Mouse (Mus musculus) spleen, adult 12 weeks (tissue): ENCODE measurements around the gene Hcfc2.

Experiments
- DNase-seq: peaks from one replicate; pipeline ENCODE4 v3.0.0; 2022; ENCODE audit warnings: low spot score

Gene Hcfc2

DNA sequence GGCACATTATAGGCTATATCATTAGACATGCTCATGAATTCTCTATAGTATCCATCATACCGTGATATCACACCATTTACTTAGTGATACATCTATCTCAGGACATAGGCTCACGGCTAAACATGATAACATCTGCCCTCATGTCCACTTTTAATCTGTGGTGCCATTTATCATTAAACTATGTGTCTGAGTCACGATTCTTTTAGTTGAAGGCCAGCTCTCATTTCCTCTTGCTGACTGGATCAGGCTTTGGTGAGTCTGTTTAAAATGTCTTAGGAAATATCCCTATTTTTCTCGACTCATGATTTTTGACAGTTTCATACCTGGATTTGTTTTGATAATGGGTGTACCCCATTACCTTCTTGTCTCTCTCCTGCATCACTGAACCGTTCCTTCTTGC is at the start of gene Hcfc2:
Gene Hcfc2, plus strand, starts transcription at position 205 of the 400 bp plus-strand sequence.
- no peak for DNase-seq

DNA sequence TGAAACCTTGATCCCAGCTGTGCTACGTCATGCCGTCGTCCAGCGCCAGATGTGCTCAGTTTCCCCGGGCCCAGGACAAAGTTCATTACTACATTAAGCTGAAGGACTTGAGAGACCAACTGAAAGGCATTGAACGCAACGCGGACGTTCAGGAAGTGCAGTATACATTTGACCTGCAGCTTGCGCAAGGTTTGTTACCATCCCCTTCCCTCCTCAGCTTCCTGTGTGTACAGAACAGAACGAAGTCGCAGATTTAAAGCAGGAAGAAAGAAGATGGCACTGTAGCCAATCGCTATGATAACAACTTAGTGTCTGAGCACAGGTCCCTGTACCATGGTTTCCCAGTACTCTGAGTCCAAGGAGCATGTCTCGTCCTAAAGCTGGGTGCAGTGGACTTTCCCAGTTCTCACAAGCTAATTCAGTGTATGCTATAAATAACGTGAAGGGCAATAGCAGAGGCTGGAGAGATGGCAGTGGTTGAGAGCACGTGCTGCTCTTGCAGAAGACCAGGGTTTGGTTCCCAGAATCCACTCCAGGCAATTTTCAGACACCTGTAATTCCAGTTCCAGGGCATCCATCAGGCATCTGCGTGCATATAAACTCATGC is 48.7 kb upstream of the Hcfc2 start:
- no peak for DNase-seq

DNA sequence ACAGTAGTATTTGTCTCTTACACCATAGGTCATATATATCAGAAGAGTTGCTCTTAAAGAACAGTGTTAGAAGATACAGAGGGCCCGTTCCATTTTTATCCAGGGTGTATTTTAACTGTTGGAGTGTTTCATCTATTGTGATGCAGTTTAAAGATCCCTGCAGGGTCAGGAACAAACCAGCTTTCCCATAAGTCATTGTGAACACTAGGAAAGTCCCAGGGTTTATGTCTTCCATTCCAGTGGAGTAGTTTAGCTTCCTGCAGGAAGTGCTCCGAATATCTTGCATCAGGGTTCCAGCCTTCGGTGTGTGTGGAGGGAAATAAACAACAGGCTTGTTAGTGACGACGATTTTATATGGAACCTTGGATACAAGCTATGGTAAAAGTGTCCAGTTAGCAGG is 44.7 kb upstream of the Hcfc2 start:
- no peak for DNase-seq

DNA sequence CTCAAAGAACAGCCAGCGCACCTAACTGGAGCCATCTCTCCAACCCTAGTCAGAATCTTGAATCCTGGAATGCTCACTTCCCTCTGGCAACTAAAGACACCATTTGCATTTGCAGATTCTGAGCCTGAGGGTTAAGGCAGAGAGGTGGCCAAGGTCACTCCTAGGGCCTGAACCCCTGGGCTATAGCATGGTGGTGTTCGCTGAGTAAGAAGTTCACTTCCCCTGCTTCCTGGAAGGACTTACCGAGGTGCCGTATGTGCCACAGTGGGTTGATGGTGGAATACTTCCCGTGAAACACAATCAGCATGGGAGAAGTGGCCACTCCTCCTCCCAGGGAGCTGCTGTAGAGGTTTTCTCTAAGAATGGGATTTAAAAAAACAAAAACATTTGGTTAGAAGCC is 43.3 kb upstream of the Hcfc2 start:
- DNase-seq: no peak

DNA sequence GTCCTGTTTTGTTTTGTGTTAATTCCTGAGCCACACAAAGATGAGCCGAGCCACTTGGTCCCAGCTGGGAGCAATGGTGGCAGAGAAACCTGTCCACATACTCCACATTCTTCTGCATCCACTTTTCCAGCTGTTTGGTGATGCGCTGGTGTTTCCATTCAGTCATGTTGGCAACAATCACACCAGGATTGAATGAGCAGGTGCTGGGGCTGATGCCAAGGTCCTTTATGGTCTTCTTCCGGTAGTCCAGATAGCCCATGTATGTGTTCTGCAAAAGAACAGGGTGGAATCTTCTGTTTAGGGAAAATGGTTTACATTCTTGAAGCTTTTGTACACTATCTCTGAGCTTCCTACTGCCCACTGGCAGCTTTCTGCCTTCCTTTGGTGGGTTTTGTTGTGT is 41.4 kb upstream of the Hcfc2 start:
- DNase-seq: no peak

DNA sequence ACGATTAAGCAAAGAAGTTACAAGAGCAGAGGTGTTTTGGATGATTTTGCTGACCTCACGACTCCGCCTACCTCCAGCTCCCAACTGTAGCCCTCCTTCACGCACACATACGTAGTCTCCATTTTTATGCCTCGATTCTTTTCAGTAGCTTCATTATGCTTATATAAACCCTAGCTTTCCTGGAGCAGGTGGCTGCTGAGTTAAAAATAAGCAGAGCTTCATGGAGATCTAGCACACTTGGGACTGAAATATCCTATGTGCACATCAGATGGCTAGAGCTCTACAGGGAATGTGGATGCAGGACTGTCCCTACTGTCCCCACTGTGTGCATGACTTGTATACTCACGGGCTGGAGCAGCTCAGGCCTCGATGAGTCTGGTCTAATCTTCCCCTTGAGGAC is 34.1 kb upstream of the Hcfc2 start:
- DNase-seq: no peak

DNA sequence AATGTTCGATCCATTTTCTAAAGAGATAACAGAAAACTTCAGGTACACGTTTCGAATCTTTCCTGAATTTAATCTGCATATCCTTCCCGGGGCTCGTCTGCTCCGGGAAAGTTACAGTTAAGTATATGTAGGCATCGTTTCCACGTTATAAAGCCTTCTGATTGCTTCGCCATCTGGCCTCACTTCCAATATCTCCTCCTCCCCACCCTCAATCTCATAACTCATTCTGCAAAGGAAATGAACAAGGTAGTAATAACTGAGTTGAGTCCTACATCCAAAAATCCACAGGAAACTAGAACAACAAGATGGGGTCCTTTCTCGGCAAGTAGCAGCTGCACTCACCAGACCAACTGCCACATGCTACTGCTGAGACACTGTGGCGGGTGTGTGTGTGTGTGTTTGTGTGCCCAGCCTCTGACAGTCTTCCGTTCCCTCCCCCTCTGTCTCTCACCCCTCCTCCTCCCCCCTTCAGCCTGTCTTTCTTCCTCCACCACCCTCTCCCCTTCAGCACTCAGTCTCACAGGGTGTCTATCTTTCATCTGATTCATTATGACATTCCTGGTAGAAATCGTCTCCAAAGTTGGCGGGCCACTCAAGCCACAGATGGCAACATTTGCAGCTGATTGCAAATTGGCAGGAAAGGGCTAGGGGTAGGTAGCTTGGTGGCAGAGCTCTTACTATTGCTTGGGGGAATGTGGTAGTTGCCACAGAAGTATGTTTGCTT is 33.5 kb upstream of the Hcfc2 start:
- no peak for DNase-seq

DNA sequence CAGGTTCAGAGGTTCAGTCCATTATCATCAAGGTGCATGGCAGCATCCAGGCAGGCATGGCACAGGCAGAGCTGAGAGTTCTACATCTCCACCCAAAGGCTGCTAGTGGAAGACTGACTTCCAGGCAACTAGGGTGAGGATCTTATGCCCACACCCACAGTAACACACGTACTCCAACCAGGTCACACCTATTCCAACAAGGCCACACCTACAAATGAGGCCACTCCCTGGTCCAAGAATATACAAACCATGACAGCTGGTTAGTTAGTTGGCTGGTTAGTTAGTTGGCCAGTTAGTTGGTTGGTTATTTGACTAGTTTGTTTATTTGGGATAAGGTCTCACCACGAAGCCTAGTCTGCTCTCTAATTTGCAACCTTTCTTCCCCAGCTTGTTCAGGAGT is 32.7 kb upstream of the Hcfc2 start:
- no peak for DNase-seq

DNA sequence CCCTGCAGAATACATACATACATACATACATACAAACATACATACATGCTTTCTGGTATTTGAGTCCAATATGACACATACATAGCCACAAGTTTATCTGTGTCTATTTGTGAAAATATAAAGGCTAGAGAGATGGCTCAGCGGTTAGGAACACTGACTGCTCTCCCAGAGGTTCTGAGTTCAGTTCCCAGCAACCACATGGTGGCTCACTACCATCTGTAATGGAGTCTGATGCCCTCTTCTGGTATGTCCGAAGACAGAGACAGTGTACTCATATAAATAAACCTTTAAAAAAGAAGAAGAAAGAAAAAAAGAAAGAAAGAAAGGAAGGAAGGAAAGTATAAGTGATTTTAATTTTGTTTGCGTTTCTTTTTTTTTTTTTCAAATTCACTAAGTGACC is 30.0 kb upstream of the Hcfc2 start:
- DNase-seq: no peak

DNA sequence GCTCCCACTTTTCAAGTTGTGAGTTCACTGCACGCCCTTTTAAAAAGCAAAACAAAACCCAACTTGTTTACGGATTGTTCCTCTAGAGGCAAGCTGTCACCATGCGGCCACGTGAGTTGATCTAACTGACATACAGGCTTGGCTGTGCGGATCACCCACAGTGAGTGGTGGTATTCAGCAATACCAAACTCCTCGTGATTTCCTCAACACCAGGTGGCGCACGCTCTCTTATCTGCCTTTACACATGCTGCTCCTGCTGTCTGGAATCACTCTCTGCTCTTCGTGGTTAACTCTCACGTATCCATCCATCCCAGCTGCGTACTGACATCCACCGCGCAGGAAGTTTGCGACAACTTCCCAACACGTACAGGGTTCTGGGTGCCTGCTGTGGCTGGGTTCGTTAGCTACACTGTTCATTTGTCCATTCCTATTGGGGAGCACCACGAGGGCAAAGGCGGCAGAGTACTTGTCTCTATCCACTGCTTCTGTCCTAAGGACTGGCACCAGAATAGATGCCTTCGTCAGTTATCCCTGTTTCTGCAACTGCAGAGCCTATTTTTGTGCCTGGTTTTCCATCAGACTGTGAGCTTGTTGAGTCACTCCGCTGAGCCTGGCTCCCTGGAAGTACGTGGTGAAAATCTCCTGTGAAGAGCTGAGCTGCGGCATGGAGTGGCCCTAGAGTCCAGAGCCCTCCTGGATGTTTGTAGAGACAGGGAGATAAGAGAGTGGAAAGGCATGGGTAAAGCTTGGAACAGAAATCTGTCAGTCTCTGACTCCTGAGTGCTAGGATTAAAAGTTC is 29.3 kb upstream of the Hcfc2 start:
- peak; percentile 58 for DNase-seq

DNA sequence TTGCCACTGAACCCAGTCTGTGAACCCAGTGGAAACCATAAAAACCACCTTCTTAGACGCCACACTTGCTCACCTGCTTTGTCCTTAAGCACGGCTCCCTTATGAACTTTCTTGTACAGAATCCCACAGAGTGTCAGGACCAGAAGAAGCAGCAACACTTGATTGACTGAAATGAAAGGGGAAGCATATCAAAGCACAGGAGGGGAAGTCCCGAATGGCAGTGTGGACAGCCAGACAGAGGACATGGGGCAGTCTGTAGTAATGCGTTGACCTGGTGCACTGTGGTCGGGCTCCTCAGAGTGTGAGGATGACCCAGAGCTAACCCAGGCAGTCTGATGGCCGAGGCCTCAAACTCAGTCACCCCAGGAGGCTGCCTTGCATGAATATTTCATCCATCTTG is 25.8 kb upstream of the Hcfc2 start:
- DNase-seq: no peak

DNA sequence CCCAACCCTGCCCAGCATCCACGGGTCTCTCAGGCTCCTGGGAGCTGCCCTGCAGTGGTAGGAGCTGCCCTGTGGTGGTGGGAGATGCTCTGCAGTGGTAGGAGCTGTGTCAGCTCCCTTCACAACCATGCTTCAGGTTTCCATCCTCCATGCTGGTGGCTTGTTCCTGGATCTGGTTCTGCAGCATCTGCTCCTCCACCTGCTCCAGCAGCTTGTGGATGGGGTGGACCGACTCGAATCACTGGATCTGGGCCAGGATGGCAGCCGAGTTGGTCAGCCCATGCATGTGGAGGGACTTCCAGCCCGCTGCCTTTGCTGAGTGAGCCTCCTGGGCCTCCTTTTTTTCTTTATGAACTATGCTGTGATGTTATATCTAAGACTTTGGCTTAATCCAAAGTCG is 19.0 kb upstream of the Hcfc2 start:
- DNase-seq: no peak

DNA sequence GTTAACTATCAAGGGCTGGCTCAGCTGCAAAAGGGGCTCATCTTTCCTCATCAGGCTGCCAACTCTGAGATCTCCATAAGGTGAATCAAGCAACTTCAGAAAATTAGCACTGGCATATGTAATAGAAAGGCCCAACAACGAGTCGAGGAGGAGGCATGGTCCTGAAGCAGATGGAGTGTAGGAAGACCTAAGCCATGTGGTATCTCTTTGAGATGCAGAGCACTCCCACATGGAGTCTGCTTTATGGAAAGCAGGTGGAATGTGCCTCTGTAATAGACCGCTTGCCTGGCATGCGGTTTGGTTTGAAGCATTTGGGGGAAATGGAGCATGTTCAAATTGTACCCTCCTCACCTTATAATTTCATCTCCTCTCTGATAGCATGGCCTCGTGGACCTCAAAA is 15.2 kb upstream of the Hcfc2 start:
- no peak for DNase-seq

DNA sequence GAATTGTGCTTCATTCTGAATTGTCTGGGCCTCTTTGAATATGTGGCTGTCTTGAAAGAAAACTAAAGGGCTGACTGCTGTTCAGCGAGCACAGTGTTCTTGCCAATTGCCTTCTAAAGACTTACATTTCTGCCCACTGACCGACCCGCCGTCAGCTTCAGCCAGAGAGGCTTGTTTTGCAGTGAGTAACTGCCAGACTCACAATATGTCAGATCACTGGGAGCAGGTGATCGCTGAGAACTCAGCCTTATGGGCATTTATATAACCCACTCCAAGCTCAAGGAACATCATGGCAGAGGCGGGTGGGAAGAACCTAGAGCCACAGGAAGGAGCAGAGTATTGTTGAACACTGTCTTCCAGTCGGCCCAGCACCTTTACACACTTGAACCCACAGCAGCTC is 14.3 kb upstream of the Hcfc2 start:
- DNase-seq: no peak

DNA sequence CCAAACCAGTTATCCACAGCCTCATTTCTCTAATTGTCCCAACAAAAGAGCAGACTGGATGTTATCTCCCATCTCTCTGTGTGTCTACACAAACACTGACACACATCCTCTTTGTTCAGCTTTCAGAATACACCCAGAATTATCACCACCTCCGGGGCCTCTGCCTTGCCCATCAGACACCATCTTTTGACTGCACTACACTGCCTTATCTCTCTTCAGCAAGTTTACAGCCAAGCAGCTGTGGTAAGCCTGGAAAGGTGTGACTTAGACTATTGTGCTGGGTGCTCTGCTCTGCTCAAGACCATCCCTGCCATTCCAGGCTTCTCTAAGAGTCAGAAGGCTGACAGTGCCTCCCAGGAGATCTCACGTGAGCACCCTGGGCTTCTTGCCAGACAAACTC is 10.5 kb upstream of the Hcfc2 start:
- no peak for DNase-seq

DNA sequence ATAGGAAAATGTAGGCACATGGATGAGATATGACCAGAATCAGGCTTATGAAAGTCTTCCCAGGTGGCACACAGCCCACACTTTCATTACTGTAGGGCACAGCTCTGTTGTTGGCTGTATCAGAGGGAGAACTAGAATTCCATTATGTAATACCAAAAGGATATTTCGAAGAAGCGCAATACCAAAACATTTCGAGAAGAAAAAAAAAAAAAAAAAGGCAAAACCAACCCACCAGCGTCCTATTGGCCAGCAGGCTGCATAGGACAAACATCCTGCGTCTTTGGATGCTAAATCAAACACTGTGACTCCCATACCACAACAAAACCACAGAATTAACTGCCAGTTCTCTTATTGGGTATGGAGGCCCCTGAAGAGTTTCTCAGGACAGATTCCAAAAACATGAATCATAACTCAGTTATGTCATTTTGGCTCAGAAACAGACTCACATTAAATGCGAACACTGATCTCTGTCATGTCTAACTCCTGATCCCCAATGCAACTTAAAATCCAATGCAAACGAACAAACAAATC is 6.2 kb upstream of the Hcfc2 start:
- DNase-seq: no peak

DNA sequence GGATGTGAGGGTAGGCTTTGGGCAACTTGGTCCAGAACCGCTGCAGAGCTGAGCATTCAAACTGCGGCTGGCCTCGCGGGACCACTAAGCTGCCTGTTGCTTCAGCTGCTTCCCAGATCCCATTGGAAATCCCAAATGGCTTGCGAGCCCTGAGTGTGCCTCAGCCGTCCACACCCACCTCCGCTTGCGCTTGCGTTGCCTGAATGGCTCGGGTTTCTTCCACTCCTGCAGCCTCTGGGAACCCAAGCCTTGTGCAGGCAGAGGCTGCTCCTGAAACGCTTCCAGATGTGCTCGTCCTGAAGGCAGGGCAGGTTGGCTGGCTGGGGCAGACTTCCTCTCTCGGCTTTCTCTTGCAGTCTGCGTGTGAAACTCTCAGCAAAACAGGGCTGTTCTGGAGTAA is 5.5 kb upstream of the Hcfc2 start, which contains the start of gene Glt8d2:
Gene Glt8d2, minus strand, starts transcription at position 157 of the 400 bp plus-strand sequence.
- no peak for DNase-seq

DNA sequence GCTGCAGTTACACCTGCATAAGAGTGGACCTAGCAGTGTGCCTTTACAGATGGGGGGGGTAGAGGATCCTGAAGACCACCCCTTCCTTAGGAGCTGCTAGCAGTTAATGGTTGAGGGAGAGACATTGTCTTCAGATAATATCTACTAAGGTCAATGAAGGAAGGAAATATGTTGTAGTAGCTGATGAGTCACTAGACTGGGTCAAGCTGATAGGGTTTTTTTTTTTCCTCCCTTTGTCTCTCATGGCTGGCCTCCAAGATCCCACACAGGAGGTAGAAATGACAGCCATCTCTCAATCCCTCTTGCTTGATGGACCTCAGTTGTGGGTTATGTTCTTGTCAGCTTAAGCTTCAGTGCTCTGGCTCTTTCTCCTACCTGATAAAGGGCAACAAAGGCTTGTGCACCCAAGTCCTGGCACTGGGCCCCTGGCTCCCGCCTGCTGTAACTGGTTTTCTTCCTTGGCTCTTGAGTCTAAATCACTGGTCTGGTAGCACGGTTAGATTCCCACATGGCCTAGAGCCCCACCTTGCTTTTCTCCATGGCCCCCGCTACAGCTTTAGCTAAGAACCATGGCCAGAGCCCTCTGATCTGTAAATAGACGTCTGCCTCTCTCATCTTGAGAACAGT is 606 bp downstream of the Hcfc2 start:
- no peak for DNase-seq

DNA sequence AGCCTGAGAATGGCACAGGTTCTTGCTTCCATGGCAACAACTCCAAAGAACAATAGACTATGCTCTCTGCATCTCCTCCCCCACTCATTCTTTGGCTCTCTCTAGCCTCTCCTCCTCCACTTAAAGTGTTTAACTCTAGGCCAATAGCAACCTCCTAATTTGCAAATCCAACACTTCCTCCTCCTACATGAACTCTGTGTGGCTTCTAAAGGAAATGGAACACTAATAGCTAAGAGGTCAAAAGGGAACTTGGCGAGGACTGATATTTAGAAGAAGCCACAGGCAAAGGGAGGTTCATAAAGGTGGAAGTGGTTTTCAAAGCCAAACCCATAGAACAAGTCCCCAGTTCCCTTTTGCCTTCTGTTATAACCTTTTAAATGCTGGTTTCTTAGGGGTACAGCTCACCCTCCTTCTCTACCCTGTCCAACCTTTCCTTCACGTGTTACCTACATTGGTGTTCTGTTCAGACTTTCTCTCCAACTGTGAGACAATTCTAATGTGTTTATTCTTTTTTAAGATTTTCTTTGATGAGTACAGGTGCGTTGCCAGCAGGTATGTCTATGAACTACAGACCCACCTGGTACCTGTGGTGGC is 1.4 kb downstream of the Hcfc2 start:
- DNase-seq: no peak

DNA sequence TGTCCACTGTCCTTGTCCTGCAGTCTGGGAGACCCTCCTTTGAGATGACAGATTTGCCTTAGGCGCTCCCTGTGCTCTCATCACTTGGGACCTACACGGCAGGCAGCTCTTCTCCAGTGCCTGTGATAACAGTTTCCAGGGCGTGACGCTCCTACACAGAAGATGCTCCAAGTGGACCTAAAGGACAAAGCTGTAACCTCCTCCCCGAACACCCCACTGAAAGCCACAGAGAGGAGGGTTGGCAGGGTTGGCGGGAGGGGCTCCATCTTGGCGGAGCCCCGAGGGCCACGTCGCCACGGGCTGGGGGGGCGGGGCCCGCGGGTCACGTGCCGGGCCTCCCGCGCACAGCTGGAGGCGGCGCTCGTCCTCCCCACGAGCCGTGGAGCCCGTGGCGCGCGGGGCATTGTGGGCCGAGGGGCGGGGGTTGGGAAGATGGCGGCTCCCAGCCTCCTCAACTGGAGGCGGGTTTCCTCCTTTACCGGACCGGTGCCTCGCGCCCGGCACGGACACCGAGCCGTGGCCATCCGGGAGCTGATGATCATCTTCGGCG is 2.8 kb downstream of the Hcfc2 start:
- peak; percentile 81 for DNase-seq

DNA sequence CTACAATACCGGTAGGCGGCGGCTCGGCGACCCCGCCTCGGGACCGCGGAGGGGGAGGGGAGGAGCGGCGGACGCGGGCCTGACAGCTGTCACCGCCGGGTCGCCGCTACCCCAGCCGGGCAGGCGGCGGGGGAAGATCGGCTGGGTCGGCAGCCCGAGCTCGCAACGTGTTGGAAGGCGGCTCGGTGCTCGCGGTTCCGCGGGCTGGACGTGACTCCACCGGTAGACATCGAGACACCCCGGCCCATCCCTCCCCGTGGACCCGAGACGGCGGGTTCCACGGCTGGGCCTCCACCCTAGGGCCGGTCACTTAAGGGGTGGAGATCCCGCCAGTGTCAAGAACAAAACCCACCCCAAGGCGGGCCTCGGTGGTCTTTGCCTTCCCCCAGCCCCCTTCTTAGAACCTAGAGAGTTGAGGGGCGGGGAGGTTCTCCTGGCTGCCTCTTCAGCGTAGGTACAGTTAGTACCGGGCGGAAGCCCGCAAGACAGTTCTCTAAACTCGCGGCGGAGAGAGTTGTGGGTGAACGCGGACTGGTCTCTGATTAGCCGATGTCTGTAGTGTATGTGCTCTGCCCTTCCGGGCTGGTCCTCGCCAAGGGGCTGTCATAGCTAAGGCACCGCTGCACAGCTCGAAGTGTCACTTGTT is 3.5 kb downstream of the Hcfc2 start:
- peak; percentile 33 for DNase-seq
